Mouse (Mus musculus) R1 (cell line): ENCODE results near the gene Car11.
A peak's percentile ranks its signal among the peaks of the same experiment; 100 is the strongest.

Experiments used
- DNase-seq: peaks from one replicate; pipeline ENCODE4 v3.0.0-alpha.2; 2018; ENCODE audit warnings: low read depth, low spot score

Car11 gene

DNA sequence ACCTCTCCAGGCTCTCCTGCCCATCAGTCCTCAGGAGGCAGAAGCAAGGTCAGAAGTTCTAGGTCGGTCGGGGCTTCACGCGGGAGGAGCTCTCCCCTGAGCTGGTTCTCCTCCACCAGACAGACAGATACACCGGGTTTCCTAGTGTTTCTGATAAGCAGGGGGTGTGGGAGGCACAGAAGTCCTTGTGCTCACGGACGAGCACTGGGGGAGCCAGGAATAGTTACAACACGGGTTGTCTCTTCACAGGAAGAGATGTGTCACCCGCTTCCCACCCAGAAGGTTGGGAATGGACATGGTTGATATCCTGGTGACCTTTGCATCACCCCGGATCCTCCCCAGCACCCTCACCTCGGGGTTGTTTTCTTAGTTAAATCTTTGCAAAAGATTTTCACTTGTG lies 9.8 kb upstream of the Car11 start:
- no peak for DNase-seq

- no peak for DNase-seq
Measured at GRCm38 (mm10) chr7:45692364-45692763, 7.3 kb upstream of the Car11 start.

- DNase-seq: peak; percentile 67
Measured at GRCm38 (mm10) chr7:45693921-45694591, 5.6 kb upstream of the Car11 start, which contains the start of gene Sec1. Gene Sec1, minus strand, starts transcription at chr7:45694402.

- no peak for DNase-seq
Measured at GRCm38 (mm10) chr7:45695098-45695497, 4.5 kb upstream of the Car11 start.

- DNase-seq: no peak
Measured at GRCm38 (mm10) chr7:45697894-45698293, 1.7 kb upstream of the Car11 start.

DNA sequence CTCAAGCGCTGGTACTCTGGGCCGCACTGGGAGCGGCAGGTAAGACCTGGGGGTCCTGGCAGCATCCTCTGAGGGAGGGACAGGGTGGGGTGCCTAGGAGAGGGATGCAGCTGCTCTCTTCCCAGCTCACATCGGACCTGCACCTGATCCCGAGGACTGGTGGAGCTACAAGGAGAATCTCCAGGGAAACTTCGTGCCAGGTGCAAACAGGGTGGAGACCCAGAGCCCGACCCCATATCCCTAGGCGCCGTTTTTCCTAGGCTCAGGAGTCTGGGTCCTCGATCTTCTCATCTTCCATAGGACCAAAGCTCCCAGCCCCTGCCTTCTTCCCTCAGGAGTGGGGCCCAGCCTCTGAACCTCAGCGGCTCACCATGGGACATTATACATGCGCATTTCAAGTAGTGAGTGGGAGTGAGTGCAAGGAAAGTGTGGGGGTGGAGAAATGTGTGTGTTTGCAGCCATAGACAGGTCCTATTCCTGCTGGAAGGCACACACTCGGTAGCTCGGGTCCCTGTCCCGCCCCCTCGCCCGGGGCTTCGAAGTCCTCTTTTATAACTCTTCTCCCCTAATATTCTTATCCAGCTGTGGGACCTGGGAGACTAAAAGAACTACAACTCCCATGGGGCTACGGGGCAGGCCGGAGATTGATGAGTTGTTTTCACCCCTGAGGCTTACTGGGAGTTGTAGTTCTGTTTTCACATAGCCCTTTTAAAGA lies 815 bp downstream of the Car11 start:
- DNase-seq: peak; percentile 92

- no peak for DNase-seq
Measured at GRCm38 (mm10) chr7:45701072-45701471, 1.4 kb downstream of the Car11 start.

GRCm38 (mm10) chr7:45701607-45702006 lies 2.0 kb downstream of the Car11 start:
- DNase-seq: no peak

DNA sequence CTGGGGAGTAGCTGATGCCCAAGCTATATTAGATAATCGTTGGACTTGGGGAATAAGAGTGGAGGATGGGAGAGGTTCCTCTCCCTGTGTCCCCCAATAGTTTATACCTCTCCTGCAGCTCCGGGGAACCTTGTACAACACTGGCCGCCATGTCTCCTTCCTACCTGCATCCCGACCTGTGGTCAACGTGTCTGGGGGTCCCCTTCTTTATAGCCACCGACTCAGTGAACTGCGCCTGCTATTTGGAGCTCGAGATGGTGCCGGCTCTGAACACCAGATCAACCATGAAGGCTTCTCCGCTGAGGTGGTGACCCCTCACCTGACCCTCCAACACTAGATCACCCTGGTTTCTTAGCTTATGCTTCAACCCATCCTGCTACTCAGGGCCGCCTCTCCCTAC lies 2.7 kb downstream of the Car11 start:
- no peak for DNase-seq

DNA sequence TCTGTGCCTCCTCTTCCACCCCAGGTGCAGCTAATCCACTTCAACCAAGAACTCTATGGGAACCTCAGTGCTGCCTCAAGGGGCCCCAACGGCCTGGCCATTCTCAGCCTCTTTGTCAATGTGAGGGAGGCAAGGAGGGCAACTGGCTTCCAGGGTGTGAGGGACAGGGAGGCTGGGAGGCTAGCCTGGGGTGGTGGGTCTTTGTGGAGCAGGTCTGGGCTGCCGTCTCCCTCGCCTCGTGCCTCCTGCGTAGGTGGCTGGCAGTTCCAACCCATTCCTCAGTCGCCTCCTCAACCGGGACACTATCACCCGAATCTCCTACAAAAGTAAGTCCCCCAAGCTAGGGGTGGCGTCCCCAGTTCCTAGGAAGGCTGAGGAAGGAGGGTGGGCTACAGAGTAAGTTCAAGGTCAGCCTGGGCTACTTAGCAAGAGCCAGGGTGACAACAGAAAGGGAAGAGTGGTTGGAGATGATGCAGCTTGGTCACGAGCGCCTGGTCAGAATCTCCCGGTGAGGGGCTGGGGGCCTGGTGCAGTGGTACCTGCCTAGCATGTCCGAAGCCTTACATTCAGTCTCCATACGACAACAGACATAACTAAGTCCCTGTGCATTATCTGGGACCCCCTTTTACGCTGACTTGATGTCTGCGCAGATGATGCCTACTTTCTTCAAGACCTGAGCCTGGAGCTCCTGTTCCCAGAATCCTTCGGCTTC lies 3.3 kb downstream of the Car11 start:
- no peak for DNase-seq

- DNase-seq: no peak
Measured at GRCm38 (mm10) chr7:45703521-45704033, 3.9 kb downstream of the Car11 start.

- peak; percentile 70 for DNase-seq
Measured at GRCm38 (mm10) chr7:45704046-45704559, 4.5 kb downstream of the Car11 start.

- peak; percentile 100 for DNase-seq
Measured at GRCm38 (mm10) chr7:45704730-45705442, 5.2 kb downstream of the Car11 start, which contains the start of gene Dbp. Gene Dbp, plus strand, starts transcription at chr7:45705088.

- no peak for DNase-seq
Measured at GRCm38 (mm10) chr7:45705443-45705864, 5.8 kb downstream of the Car11 start.

- DNase-seq: peak; percentile 81
Measured at GRCm38 (mm10) chr7:45705873-45706281, 6.2 kb downstream of the Car11 start.

GRCm38 (mm10) chr7:45706721-45707241 lies 7.1 kb downstream of the Car11 start:
- peak; percentile 81 for DNase-seq

DNA sequence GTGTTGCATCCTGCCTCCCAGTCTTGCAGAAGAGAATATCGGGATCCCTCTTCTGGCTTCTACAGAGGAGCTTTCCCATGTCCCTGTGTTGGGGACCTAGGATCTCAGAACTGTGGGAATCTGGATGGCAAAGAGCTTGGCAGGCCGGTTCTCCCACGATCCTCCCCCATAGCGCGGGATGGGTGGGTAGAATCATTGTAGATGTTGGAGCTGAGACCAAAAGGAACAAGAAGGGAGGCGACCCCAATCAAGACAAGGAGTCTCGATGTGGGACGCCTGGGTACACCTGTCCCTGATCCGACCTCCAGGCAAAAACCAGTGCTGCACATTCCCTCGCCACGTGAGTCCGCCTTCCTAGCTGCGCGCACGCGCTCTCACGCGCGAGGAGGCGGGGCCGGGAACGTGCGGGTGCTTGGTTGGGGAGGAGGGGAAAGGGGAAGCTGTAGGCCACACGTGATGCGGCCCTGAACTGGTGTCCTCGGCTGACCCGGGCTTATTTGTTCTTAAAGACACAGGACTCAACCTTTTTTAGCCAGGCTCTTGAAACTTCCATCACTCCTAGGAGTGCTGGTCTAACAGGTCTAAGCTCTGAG lies 7.8 kb downstream of the Car11 start:
- peak; percentile 94 for DNase-seq

DNA sequence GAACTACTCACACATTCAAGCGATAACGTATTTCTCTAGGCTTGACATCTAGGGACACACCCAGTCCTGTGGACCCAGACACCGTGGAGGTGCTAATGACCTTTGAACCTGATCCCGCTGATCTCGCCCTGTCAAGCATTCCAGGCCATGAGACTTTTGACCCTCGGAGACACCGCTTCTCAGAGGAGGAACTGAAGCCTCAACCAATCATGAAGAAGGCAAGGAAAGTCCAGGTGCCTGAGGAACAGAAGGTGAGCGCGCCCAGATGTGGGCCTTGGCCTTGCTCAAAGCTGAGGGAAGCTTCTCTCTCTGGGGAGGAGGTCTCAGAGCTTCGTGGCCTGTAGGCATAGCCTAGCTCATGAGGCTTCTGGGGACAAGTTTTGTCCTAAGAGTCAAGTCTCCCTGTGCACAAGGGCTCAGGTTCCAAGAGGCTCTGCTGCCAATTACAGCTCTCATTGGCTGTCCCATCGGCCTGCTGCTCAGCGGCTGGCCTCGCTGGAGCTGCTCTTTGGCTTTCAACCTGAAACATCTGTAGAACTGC lies 8.6 kb downstream of the Car11 start:
- peak; percentile 57 for DNase-seq

DNA sequence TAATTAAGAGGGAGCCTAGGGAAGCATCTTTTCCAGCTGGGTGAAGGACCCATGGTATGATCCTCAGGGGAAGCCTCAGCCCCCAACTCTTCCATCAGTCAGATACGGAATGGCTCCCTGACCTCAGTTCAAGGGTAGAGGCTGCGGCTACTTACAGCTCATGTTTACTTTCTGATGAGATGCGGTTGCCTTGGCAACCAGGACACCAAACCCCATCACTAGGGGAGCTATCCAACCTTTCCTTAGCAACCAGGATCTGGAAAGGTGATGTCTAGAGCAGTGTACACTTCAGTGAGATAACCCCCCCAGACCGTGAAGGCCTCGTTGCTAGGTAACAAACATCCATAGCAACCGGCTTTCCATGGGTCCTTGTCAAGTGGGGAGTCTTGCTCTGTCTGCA lies 9.4 kb downstream of the Car11 start:
- DNase-seq: peak; percentile 90

DNA sequence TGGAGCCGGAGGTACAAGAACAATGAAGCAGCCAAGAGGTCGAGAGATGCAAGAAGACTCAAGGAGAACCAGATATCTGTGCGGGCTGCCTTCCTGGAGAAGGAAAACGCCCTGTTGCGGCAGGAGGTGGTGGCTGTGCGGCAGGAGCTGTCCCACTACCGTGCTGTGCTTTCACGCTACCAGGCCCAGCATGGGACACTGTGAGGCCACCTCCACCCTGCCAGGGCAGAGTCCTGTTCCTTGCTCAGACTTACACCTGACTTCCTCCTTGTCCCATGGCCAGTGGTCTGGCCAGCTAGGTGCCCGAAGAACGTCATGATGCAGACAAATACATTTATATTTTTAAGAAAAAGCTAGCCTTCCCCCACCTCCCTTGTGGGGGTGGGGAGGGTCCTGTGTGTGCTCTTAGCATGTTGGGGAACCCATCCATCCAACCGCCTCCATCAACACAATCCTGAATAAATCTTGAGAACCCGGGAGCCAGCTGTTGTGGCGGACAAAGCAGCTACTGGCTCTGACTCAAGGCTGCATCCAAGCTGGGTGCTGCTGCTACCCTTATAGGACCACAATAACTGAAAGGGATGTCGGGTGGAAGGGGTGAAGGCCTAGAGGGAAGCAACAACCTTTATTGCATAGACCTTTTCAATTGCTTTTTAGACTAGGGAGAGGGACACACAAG lies 10.2 kb downstream of the Car11 start:
- DNase-seq: peak; percentile 39
